Mouse (Mus musculus) CH12.LX (cell line): ENCODE measurements around the gene Iqch. TPM values are rescaled to one million over a fixed set of nuclear protein-coding genes. Genes with fewer than 3 reads are reported as not detected.

Experiments used
- DNase-seq: peaks from one replicate; pipeline ENCODE4 v3.0.0-alpha.2; 2013; ENCODE audit errors: extremely low read depth
- H3K27ac ChIP-seq: 2 replicates; pipeline ENCODE4 v1.5.1; 2012; ENCODE audit warnings: low read depth, mild to moderate bottlenecking, control low read depth, moderate library complexity; ENCODE audit not compliant: insufficient read depth
- H3K27me3 ChIP-seq: replicated peaks from 2 replicates; pipeline ENCODE3; 2012; ENCODE audit warnings: inconsistent platforms
- H3K36me3 ChIP-seq, 2 experiments: replicated peaks in 1 of 2; 2 replicates each; pipeline versions ENCODE3 to v1.6.1; 2012; ENCODE audit warnings: inconsistent platforms in 1 of 2, low read length in 1 of 2, mild to moderate bottlenecking in 1 of 2, mixed read lengths in 1 of 2, moderate library complexity in 1 of 2; ENCODE audit not compliant: control insufficient read depth in 1 of 2, insufficient read depth in 1 of 2
- H3K4me1 ChIP-seq, 2 experiments: 2 replicates each; pipeline ENCODE4 v1.6.1; 2012; ENCODE audit warnings: inconsistent platforms in 1 of 2, moderate library complexity in 1 of 2; ENCODE audit not compliant: insufficient read depth in 2 of 2, control insufficient read depth in 1 of 2
- H3K4me2 ChIP-seq: 2 replicates; pipeline ENCODE4 v1.6.1; 2012; ENCODE audit warnings: low read depth, mild to moderate bottlenecking, control low read depth; ENCODE audit not compliant: poor library complexity, insufficient read depth, severe bottlenecking
- H3K4me3 ChIP-seq, 3 experiments: fragments of 150-350 bp in 1 of 3; sonication (generic) in 1 of 3; replicated peaks in 1 of 3; 2 replicates each; pipeline versions ENCODE3 to v1.5.1; 2011 to 2012; ENCODE audit warnings: low read depth in 2 of 3, low read length in 2 of 3, mild to moderate bottlenecking in 2 of 3, moderate library complexity in 2 of 3, control low read depth in 1 of 3, improper control_type of control experiment in 1 of 3, inconsistent platforms in 1 of 3, mixed read lengths in 1 of 3; ENCODE audit not compliant: poor library complexity in 1 of 3
- H3K79me2 ChIP-seq: replicated peaks from 2 replicates; pipeline ENCODE4 v1.6.1; 2012; ENCODE audit warnings: mild to moderate bottlenecking, moderate library complexity; ENCODE audit not compliant: control insufficient read depth, poor library complexity, insufficient read depth, severe bottlenecking; ENCODE audit errors: extremely low read depth
- H3K9ac ChIP-seq: 2 replicates; pipeline ENCODE4 v1.6.1; 2012; ENCODE audit warnings: low read depth, mild to moderate bottlenecking, control low read depth, moderate library complexity; ENCODE audit not compliant: insufficient read depth
- H3K9me3 ChIP-seq: replicated peaks from 2 replicates; pipeline ENCODE3; 2012; ENCODE audit warnings: low read length, inconsistent platforms, mixed read lengths
- BHLHE40 ChIP-seq: IDR thresholded peaks from 2 replicates; pipeline ENCODE4 v1.6.1; 2011; ENCODE audit warnings: mild to moderate bottlenecking, low read depth, low read length, improper control_type of control experiment
- E2F4 ChIP-seq: IDR thresholded peaks from 2 replicates; pipeline ENCODE4 v1.6.1; 2011; ENCODE audit warnings: low read depth, low read length, improper control_type of control experiment; ENCODE audit not compliant: insufficient replicate concordance
- KAT2A ChIP-seq: IDR thresholded peaks from 2 replicates; pipeline ENCODE4 v1.6.1; 2012; ENCODE audit warnings: low read length, improper control_type of control experiment, inconsistent platforms; ENCODE audit not compliant: insufficient replicate concordance
- MAZ ChIP-seq: IDR thresholded peaks from 2 replicates; pipeline ENCODE4 v1.6.1; 2012; ENCODE audit warnings: low read depth, mild to moderate bottlenecking, inconsistent platforms, low read length, improper control_type of control experiment, moderate library complexity
- MEF2A ChIP-seq: IDR thresholded peaks from 2 replicates; pipeline ENCODE4 v1.6.1; 2014; ENCODE audit warnings: low read depth, mild to moderate bottlenecking, inconsistent platforms, low read length, improper control_type of control experiment, borderline replicate concordance
- MYC ChIP-seq: IDR thresholded peaks from 2 replicates; pipeline ENCODE4 v1.6.1; 2011; ENCODE audit warnings: low read depth, mild to moderate bottlenecking, improper control_type of control experiment, low read length
- SIN3A ChIP-seq: IDR thresholded peaks from 2 replicates; pipeline ENCODE4 v1.6.1; 2012; ENCODE audit warnings: low read length, improper control_type of control experiment, inconsistent platforms
- USF1 ChIP-seq: IDR thresholded peaks from 2 replicates; pipeline ENCODE4 v1.6.1; 2014; ENCODE audit warnings: low read depth, mild to moderate bottlenecking, inconsistent platforms, low read length, improper control_type of control experiment
- ZKSCAN1 ChIP-seq: IDR thresholded peaks from 2 replicates; pipeline ENCODE4 v1.6.1; 2012; ENCODE audit warnings: low read depth, inconsistent platforms, low read length, improper control_type of control experiment, borderline replicate concordance
- ZMIZ1 ChIP-seq: IDR thresholded peaks from 2 replicates; pipeline ENCODE4 v1.6.1; 2012; ENCODE audit warnings: low read depth, mild to moderate bottlenecking, inconsistent platforms, low read length, improper control_type of control experiment
- ZNF384 ChIP-seq: IDR thresholded peaks from 2 replicates; pipeline ENCODE4 v1.6.1; 2012; ENCODE audit warnings: low read depth, low read length, improper control_type of control experiment, inconsistent platforms
- dilution Hi-C: fragments of 300-500 bp; cut with MboI; formaldehyde crosslinking; loops from 2 replicates; pipeline ENCODE4 v1.14.3; 2020; ENCODE audit warnings: low sequenced_read_pairs; ENCODE audit not compliant: extremely low pct_unique_long_range_greater_than_20kb, extremely low pct_ligation_motif_present
- in situ Hi-C: fragments of 300-500 bp; cut with MboI; formaldehyde crosslinking; loops from 3 replicates; pipeline ENCODE4 v1.14.3; 2019; ENCODE audit warnings: low sequenced_read_pairs, low pct_ligation_motif_present, low pct_unique_long_range_greater_than_20kb, mixed read lengths
- polyA plus RNA-seq: library from polyadenylated mRNA; unstranded; fragments of >175 nt; gene quantifications from 2 replicates; pipeline ENCODE4 v1.2.1, GENCODE M21; 2012; ENCODE audit warnings: low read depth; ENCODE audit not compliant: insufficient read length
- total RNA-seq, 2 experiments: library from RNA; depleted of rRNA; stranded (reverse); fragments of 300-350 nt in 1 of 2; fragments of >200 nt in 1 of 2; gene quantifications; 2 replicates each; pipeline ENCODE4 v1.2.3; 2012 to 2014

Iqch gene
- total and polyA plus RNA-seq, 3 experiments: 0.04 to 0.21 (median 0.15) TPM

- in situ Hi-C loops: loop anchor here (25.0 kb wide), 1 partner anchor 568 kb away; the partner anchor contains the start of gene Fem1b
- dilution Hi-C loops: no loop called here
- no peak for DNase-seq
Measured at GRCm38 (mm10) chr9:63380326-63380725, 222.0 kb downstream of the Iqch start.

GRCm38 (mm10) chr9:63378174-63378573 is 224.1 kb downstream of the Iqch start:
- Histone ChIP-seq H3K9me3 (no peaks in the 10 kb centered on the region), H3K4me3 (peak overlapping the region; percentile 80 to 95 (median 85)), H3K4me1 (peaks cover 9 to 43% of the 10 kb centered on the region in 2 experiments; a peak in 3 of 4 replicates), H3K27ac (no peak overlapping the region), H3K9ac (peak overlapping the region; percentile 96), H3K4me2 (peak overlapping the region; percentile 78; the same call in 1 of the 2 replicates), H3K79me2 (no peaks in the 10 kb centered on the region; the same call in 1 of the 2 replicates), H3K36me3 (peaks cover 0 to 24% of the 10 kb centered on the region in 2 experiments), H3K27me3 (no peaks in the 10 kb centered on the region)
- dilution Hi-C loops: no loop called here
- in situ Hi-C loops: loop anchor here (25.0 kb wide), 1 partner anchor 566 kb away; the partner anchor contains the start of gene Fem1b
- no peak for TF ChIP-seq KAT2A
- no peak for TF ChIP-seq MEF2A
- TF ChIP-seq SIN3A: 0 out of 2 replicates have a peak, but pooled peaks have one; percentile 0
- no peak; the same call in 1 of the 2 replicates for TF ChIP-seq ZMIZ1
- TF ChIP-seq ZNF384: 0 out of 2 replicates have a peak, but pooled peaks have one; percentile 6
- TF ChIP-seq BHLHE40: no peak
- no peak for TF ChIP-seq USF1
- no peak for TF ChIP-seq E2F4
- TF ChIP-seq MYC: peak; percentile 17; the same call in 1 of the 2 replicates
- TF ChIP-seq MAZ: no peak
- DNase-seq: peak; percentile 11

More at GRCm38 (mm10) chr9:63380326-63380725, 222.0 kb downstream of the Iqch start:
- Histone ChIP-seq H3K36me3 (peaks cover 0 to 2% of the 10 kb centered on the region in 2 experiments), H3K4me2 (no peak overlapping the region), H3K79me2 (no peaks in the 10 kb centered on the region; the same call in 1 of the 2 replicates), H3K27ac (no peak overlapping the region), H3K9ac (no peak overlapping the region), H3K4me3 (no peak overlapping the region), H3K27me3 (no peaks in the 10 kb centered on the region), H3K4me1 (peaks cover 6 to 30% of the 10 kb centered on the region in 2 experiments; a peak in 3 of 4 replicates), H3K9me3 (no peaks in the 10 kb centered on the region)
- no peak for TF ChIP-seq ZKSCAN1
- TF ChIP-seq MAZ: no peak
